Mouse (Mus musculus): ENCODE data around the gene Capn1. TPM values are rescaled to one million over a fixed set of nuclear protein-coding genes. Genes with fewer than 3 reads are reported as not detected.

Capn1 gene
- total and polyA plus RNA-seq, 3 experiments: 42.5 to 75.2 TPM; not detected in 1

DNA sequence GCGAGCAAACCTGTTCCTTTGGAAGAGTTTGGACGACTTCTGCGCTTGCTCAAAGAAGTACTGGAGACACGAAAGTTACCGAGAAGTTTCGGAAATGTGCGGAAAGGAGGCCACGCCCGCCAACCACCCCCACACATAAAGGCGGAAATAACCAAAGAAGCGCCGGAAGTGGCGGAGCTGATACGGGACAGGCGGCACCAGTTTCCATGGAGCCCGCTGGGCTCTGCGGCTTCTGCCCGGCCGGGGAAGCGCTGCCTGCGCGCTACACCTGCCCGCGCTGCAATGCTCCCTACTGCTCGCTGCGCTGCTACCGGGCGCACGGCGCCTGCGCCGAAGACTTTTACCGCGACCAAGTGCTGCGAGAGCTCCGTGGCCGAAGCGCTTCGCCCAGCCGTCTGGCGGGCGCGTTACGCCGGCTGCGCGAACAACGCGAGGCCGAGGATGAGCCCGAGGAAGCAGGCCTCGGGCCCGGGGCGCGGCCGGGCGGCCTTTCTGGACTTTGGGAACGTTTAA is 45.4 kb upstream of the Capn1 start, which contains the start of gene Znhit2 (continued):
- TF ChIP-seq JUND (IDR thresholded peaks at IDR 0.05; ENCODE audit: low read depth, low read length): no peak
- peak; percentile 46; the same call in 1 of the 2 replicates for TF ChIP-seq MYC (IDR thresholded peaks at IDR 0.05; ENCODE audit: low read depth, low read length)
- peak; percentile 70 for TF ChIP-seq TCF12 (IDR thresholded peaks at IDR 0.05; ENCODE audit: low read depth, low read length)
- TF ChIP-seq ZNF384 (IDR thresholded peaks at IDR 0.05; ENCODE audit: low read depth, low read length): no peak
- no peak; the same call in 1 of the 2 replicates for TF ChIP-seq POLR2AphosphoS2 (IDR thresholded peaks at IDR 0.05; ENCODE audit: low read length)
- peak; percentile 95 for TF ChIP-seq SIN3A (IDR thresholded peaks at IDR 0.05; ENCODE audit: low read length)
- TF ChIP-seq UBTF (IDR thresholded peaks at IDR 0.05; ENCODE audit: borderline replicate concordance, insufficient read depth, low read depth, low read length): peak; percentile 100
- TF ChIP-seq ETS1 (IDR thresholded peaks at IDR 0.05; ENCODE audit: low read depth, low read length): 0 out of 2 replicates have a peak, but pooled peaks have one; percentile 36
- peak; percentile 53 for TF ChIP-seq KAT2A (conservative IDR thresholded peaks at IDR 0.05; ENCODE audit: low read depth, low read length)
- 0 out of 2 replicates have a peak, but pooled peaks have one; percentile 16 for TF ChIP-seq E2F4 (IDR thresholded peaks at IDR 0.05; ENCODE audit: borderline replicate concordance, low read depth, low read length)
- TF ChIP-seq MAZ (IDR thresholded peaks at IDR 0.05; ENCODE audit: low read depth, low read length): 0 out of 2 replicates have a peak, but pooled peaks have one; percentile 40
- peak; percentile 86 for TF ChIP-seq ELF1 (IDR thresholded peaks at IDR 0.05; ENCODE audit: low read depth, low read length)

GRCm38 (mm10) chr19:6058966-6059365 is 43.3 kb upstream of the Capn1 start:
- Histone ChIP-seq H3K9ac (ENCODE audit: control insufficient read depth, low read depth, low read length, poor library complexity, severe bottlenecking) (peak overlapping the region; percentile 95), H3K27ac (ENCODE audit: control insufficient read depth, low read depth, low read length) (peak overlapping the region; percentile 67), H3K36me3 (ENCODE audit: control insufficient read depth in 1 of 2, insufficient read depth in 2 of 2, low read length in 2 of 2) (peaks cover 4 to 23% of the 10 kb centered on the region in 2 experiments; a peak in 3 of 4 replicates), H3K79me2 (ENCODE audit: control insufficient read depth, insufficient read depth, low read length, poor library complexity) (peaks cover 49% of the 10 kb centered on the region), H3K27me3 (ENCODE audit: control insufficient read depth in 1 of 2, insufficient read depth in 2 of 2, low read length in 2 of 2) (no peaks in the 10 kb centered on the region), H3K9me3 (replicated peaks; ENCODE audit: insufficient read depth, low read length) (no peaks in the 10 kb centered on the region), H3K4me3 (ENCODE audit: control insufficient read depth in 1 of 2, insufficient read depth in 1 of 2, low read depth in 2 of 2, low read length in 2 of 2) (peak overlapping the region; percentile 81 to 85), H3K4me1 (ENCODE audit: control insufficient read depth in 1 of 2, insufficient read depth in 2 of 2, low read length in 2 of 2) (peaks cover 0 to 16% of the 10 kb centered on the region in 2 experiments; a peak in 1 of 4 replicates)
- TF ChIP-seq NRF1 (IDR thresholded peaks at IDR 0.05; ENCODE audit: insufficient read depth, low read depth, low read length, poor library complexity, severe bottlenecking) (no peak), ELF1 (IDR thresholded peaks at IDR 0.05; ENCODE audit: low read depth, low read length) (no peak), RAD21 (IDR thresholded peaks at IDR 0.05; ENCODE audit: low read depth, low read length) (no peak), EP300 (IDR thresholded peaks at IDR 0.05; ENCODE audit: low read depth in 1 of 2, low read length in 2 of 2) (no peak), ZKSCAN1 (IDR thresholded peaks at IDR 0.05; ENCODE audit: low read depth, low read length) (no peak), USF1 (IDR thresholded peaks at IDR 0.05; ENCODE audit: low read depth, low read length) (no peak), ZNF384 (IDR thresholded peaks at IDR 0.05; ENCODE audit: low read depth, low read length) (no peak), CTCF (IDR thresholded peaks at IDR 0.05 in 2 of 3, conservative IDR thresholded peaks at IDR 0.05 in 1 of 3; ENCODE audit: control insufficient read depth in 1 of 3, insufficient read depth in 1 of 3, low read depth in 2 of 3, low read length in 3 of 3, poor library complexity in 1 of 3, severe bottlenecking in 1 of 3) (no peak), TAL1 (IDR thresholded peaks at IDR 0.05; ENCODE audit: low read length) (no peak)
- peak; percentile 32 for DNase-seq (ENCODE audit: low read depth, low spot score)

Data from MEL (cell line).